24 mouse cellular contexts compared by ENCODE assay signal in the genomic region with DNA sequence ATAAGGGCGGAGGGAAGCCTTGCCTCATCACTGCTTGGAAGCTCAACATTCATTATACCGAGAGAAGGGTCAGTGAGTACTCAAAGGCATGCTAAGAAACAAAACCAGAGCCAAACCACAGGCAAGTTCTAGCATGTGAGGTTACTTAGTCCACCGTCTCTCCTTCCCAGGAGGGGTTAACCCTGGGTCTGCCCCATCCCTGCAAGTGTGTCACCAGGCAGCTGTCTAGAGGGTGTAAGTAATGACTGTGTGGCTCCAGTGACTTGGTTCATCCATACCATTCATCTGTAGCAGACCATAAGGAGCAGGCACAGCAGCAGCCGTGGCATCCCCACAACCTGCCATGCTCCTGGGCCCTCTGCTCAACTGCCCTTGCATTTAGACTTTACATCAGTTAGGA. TPM values are rescaled to one million over a fixed set of nuclear protein-coding genes. Genes with fewer than 3 reads are reported as not detected.
"Had no signal": no experiment of that assay in that cellular context is flagged by ENCODE, and none has a peak within 500 bp of the region (broad histone marks: within the 10 kb centered on the region; RNA-seq: fewer than 3 reads in every experiment).

No protein-coding gene starts in this region.

- H3K9me3 ChIP-seq: lung, embryonic 15.5 days; megakaryocyte, embryonic 14.5 days; midbrain, embryonic 13.5 days; midbrain, embryonic 15.5 days; neural tube, embryonic 12.5 days; stomach, embryonic 15.5 days had no signal

- H3K9ac ChIP-seq: lung, embryonic 15.5 days; midbrain, embryonic 13.5 days; midbrain, embryonic 15.5 days; neural tube, embryonic 12.5 days; stomach, embryonic 15.5 days had no signal

- H3K4me2 ChIP-seq: lung, embryonic 15.5 days; midbrain, embryonic 11.5 days; midbrain, embryonic 13.5 days; midbrain, embryonic 15.5 days; neural tube, embryonic 12.5 days; stomach, embryonic 15.5 days had no signal

- H3K4me1 ChIP-seq: stomach, embryonic 15.5 days had no signal

- H3K4me3 ChIP-seq: lung, embryonic 15.5 days; megakaryocyte, embryonic 14.5 days; midbrain, embryonic 13.5 days; midbrain, embryonic 15.5 days; neural tube, embryonic 12.5 days; stomach, embryonic 15.5 days had no signal

- H3K27ac ChIP-seq: lung, embryonic 15.5 days; macrophage; midbrain, embryonic 13.5 days; midbrain, embryonic 15.5 days; neural tube, embryonic 12.5 days; stomach, embryonic 15.5 days; stomach, postnatal 0 days had no signal

- DNase-seq: lung, adult 2 months; lung, postnatal 14 days; lung, postnatal 36 days; right cerebral cortex, postnatal 14 days; thymus, adult 2 months; thymus, postnatal 25 days; thymus, postnatal 4 days had no signal

- H3K27me3 ChIP-seq: lung, embryonic 15.5 days; midbrain, embryonic 13.5 days; midbrain, embryonic 15.5 days; neural tube, embryonic 12.5 days; stomach, embryonic 15.5 days had no signal

- ATAC-seq: lung, postnatal 0 days; midbrain, embryonic 13.5 days; midbrain, embryonic 15.5 days had no signal

- H3K36me3 ChIP-seq: lung, embryonic 15.5 days; midbrain, embryonic 13.5 days; midbrain, embryonic 15.5 days; neural tube, embryonic 12.5 days; stomach, embryonic 15.5 days had no signal

RNA-seq across cellular contexts. Expression of a gene that starts 5.8 kb away (rescaled TPM):
- total RNA-seq: megakaryocyte progenitor cell, adult 5-6 weeks; midbrain, postnatal 0 days; monocyte, adult 5-6 weeks; neutrophil, adult 5-6 weeks had no signal
- polyA plus RNA-seq: lung, adult 2 months; lung, embryonic 15.5 days; macrophage; midbrain, embryonic 11.5 days; midbrain, embryonic 13.5 days; midbrain, embryonic 15.5 days; midbrain, postnatal 0 days; neural tube, embryonic 12.5 days; neural tube, embryonic 14.5 days; spleen, adult 2 months; stomach, embryonic 15.5 days; stomach, postnatal 0 days; testis, adult 2 months; thymus, adult 2 months had no signal
